Mouse (Mus musculus) myocyte (in vitro differentiated cells): ENCODE data around the gene Tmem266.

ENCODE experiments used
- E2F4 ChIP-seq: IDR thresholded peaks from one replicate; pipeline ENCODE4 v1.6.1; 2011; ENCODE audit warnings: mild to moderate bottlenecking, control low read depth, moderate library complexity; ENCODE audit not compliant: insufficient read depth
- MYOD1 ChIP-seq, 3 experiments: IDR thresholded peaks; one replicate each; pipeline ENCODE4 v1.6.1; 2011; ENCODE audit warnings: control low read depth in 2 of 3, low read depth in 2 of 3, mild to moderate bottlenecking in 2 of 3, moderate library complexity in 1 of 3; ENCODE audit not compliant: insufficient read length in 2 of 3, control insufficient read depth in 1 of 3
- POLR2A ChIP-seq: IDR thresholded peaks from one replicate; pipeline ENCODE4 v1.6.1; 2011; ENCODE audit warnings: low read depth, mild to moderate bottlenecking, control low read depth, moderate library complexity; ENCODE audit not compliant: insufficient read length

DNA sequence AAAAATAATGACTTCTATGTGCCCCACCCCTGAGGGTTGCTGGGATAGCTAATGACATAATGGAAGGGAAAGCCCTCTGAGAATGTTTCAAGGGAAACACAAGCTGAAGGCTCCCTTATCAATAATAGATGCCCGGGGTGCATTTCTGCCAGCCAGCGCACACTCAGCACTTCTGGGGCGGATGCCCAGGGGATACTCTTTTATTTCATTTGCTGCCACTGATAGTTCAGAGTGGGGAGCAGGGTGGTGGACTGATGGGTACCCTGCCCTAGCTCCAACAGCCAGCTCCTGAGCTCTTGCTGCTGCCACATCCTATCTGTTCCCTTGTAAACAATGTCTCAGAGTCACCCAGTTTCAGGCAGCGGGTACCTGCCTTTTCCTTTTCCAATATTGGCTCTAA, 120.8 kb downstream of the Tmem266 start:
- TF ChIP-seq POLR2A (no peak), MYOD1 (IDR thresholded peaks at IDR 0.05; ENCODE audit: control insufficient read depth in 1 of 3, insufficient read length in 2 of 3, low read depth in 2 of 3) (no peak), E2F4 (no peak)
